Mouse (Mus musculus): Measurements from ENCODE around the gene Chd1.

DNA sequence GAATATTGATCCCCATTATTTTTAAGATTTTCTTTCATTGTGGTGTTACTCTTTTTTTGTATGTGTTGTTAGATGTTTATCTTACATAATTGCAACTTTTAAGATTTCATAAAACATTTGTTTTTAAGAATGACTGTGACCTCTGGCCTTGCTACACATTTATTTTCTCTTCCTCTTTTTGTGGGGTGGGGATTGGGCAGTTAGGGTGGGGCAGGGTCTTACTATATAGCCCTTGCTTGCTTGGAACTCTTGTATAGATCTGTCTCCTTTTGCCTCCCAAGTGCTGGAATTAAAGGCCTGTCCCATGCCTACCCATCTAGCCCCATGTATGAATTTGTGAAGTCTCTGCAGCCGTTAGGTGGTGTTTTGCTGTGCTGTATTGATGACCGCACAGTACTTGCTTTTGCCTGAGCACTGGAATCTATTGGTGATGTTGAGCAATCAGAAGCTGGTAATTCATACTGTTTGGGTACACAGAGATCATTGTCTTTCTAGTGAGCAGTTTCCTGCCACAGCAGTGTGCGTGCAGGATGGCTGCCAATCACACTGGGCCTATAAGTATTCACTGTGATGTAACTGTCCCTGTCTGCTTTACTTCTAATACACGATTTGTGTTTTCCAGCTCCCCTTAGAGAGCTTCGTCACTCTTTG, 69.9 kb downstream of the Chd1 start:
- TF ChIP-seq GATA1 (IDR thresholded peaks at IDR 0.05; ENCODE audit: borderline replicate concordance, low read length) = no peak
- no peak for TF ChIP-seq FLI1 (IDR thresholded peaks at IDR 0.05; ENCODE audit: low read length)

All from megakaryocyte, embryonic 14.5 days (primary cell).